Mouse (Mus musculus): ENCODE measurements around the gene Sorl1.

DNA sequence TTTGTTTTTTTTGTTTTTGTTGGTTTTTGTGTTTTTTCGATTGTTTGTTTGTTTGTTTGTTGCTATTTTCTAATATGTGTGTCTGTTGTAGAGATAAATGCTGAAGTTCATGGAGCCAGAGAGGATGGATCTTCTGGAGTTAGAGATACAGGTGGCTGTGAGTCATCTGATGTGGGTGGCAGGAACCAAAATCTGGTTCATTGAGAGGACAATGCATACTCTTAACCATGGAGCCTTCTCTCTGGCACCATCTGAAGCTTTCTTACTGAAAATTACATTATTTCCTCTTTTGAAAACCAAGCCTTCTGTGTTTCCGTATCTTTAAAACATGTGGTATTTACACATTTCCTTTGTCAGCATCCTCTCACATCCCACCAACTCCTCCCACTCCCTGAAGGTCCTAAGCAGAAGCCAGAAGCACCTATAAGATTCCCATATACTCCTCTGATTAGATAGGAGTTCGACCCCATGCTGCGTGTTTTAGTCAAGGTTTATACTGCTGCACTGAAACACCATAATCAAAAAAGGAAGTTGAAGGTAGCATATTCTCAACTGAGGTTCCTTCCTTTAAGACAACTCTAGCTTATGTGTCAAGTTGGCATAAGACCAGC is 14.3 kb upstream of the Sorl1 start:
- TF ChIP-seq POLR2A (IDR thresholded peaks at IDR 0.05; ENCODE audit: low read depth, low read length) (no peak), CTCF (IDR thresholded peaks at IDR 0.05; ENCODE audit: extremely low read depth, insufficient read depth, insufficient read length, insufficient replicate concordance) (no peak)

All from spleen, adult 2 months (tissue).